Mouse (Mus musculus): Measurements from ENCODE around the gene Ldb2.

Ldb2 gene

GRCm38 (mm10) chr5:44714508-44714907, 85.0 kb downstream of the Ldb2 start:
- no peak for DNase-seq

DNA sequence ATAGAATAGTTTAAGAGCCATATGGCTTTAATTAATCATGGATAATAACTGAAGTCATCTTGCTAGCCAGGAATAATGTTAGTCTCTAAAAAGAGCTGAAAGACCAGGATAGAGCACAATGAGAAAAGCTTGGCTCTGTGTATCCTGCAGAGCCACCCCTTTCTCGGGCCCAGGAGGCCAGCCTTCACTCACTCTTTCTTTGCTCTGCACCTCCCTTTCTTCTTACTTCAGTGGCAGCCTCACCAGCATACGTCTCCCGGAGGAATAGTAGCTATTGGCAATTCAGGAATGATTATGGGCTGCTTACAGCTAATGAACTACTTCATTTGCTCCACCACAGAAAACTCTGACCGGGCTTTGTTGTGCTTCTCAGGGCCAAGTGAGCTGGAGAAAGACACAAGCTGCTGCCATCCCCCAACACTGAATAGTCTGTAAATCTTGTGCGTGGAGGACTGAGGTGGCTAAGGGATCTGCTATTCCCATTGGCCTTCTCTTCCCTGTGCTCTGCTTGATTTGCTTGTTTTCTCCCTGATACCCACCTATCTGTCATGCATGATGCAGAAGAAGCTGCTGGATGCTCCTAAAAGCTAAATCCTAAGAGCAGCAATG, 86.2 kb downstream of the Ldb2 start:
- DNase-seq: no peak

GRCm38 (mm10) chr5:44711211-44711610, 88.3 kb downstream of the Ldb2 start:
- DNase-seq: no peak

DNA sequence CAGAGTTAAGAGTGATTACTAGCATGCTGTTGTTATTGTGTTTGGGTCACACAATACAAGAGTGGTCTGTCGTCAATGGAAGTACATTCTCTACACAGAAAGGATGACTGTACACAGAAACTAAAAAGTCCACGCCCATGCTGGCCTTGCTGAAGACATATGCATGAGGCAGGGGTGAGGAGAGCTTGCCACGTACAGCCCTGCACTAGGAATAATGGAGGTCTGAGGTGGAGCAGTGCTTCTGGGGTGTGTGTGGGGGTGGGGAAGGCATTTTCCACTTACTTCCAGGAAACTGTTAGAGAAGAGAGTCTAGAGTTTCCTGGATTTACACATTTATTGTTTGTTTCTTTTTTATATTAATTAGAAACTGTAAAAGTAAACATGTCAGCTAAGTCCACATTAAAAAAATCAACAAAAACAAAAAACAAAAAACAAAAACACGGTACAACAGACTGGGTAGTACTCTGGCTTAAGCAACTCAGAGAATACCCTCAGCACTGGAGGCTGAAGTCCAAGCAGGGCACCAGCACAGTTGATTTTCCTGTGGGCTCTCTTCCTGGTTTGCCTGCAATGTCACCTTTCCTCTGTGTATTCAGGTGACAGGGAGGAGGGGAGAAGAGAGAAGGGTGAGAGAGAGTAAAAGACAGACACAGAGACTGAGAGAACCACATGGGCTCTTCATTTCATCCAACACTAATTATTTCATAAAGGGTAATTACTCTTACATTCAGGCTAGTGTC, 89.2 kb downstream of the Ldb2 start:
- DNase-seq: no peak

- no peak for DNase-seq
Measured at GRCm38 (mm10) chr5:44709276-44709675, 90.2 kb downstream of the Ldb2 start.

- DNase-seq: no peak
Measured at GRCm38 (mm10) chr5:44707946-44708345, 91.5 kb downstream of the Ldb2 start.

DNA sequence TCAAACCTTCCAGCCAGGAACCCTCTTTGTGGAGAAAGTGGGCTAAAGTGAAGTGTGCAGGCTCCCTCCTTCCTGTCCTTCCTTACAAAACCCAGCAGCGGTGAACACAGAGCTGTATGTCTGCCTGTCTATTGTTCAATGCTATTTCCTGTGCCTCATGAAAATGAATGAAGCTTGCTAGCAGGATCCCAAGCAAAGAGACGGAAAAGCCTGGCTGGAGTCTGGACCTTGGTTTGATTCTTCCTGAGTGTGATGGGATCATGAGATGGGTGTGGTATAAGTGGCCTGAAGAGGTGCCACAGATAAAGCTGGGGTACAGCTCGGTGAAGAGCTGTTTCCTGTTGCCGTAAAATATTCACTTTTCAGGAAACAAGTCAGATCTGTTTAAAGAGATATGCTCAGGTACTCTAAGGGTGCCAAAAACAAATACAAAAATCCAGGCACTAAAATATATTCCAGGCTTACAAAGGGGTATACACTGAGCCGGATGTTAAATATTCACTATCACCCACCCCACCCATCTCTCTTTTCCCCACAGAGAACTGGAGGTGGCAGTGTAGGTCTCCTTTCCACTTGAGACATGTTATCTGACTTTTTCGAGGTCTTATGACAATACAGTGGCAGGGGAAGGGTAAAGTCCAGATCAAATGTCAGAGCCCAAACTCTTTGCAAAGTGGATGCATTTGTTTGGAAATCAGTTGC, 92.3 kb downstream of the Ldb2 start:
- DNase-seq: no peak

GRCm38 (mm10) chr5:44697993-44698392, 101.5 kb downstream of the Ldb2 start:
- DNase-seq: peak; percentile 34

- peak; percentile 20 for DNase-seq
Measured at GRCm38 (mm10) chr5:44696548-44696947, 102.9 kb downstream of the Ldb2 start.

DNA sequence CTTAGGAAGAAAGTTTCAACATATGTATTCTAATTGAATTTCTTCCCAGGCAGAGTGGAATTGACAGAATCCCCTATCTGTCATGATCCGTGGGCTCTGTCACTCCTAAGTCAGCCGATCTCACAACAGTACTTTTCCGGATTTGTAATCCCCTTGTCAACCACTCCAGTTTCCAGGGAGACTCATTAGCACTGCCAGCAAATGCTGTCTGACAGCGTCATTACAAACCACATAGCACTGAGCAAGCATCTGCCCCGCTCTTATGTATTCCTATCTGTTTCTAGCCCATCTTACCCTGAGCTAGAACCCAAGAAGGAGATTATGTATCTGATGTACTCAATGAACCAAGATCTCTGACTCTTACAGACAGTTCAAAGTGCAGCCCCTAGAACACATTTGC, 105.8 kb downstream of the Ldb2 start:
- DNase-seq: no peak

- DNase-seq: no peak
Measured at GRCm38 (mm10) chr5:44686344-44686743, 113.1 kb downstream of the Ldb2 start.

DNA sequence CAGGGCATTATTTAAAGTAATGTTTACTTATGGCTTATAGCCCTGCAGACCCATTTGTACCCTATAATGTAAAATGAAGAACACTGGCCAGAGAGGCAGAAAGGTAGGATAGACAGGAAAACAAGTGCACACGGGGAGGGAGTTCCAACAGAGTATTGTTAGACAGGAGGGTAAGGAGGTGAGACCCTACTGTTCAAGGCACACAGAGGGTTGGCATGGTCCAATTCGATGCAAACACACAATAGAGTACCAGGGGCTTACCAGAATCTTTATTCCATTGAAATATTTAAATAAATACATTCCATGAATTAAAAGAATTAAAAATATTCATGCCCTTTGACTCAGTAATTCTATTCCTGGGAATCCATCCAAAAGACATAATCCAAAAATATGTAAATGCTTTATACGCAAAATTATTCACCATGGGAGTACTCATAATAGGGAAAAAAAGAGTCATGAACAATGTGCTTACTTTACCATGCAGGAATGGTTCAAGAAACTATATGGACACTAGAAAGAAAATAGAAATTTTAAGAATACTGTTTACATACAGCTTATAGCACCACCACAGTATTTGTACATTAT, 118.3 kb downstream of the Ldb2 start:
- no peak for DNase-seq

DNA sequence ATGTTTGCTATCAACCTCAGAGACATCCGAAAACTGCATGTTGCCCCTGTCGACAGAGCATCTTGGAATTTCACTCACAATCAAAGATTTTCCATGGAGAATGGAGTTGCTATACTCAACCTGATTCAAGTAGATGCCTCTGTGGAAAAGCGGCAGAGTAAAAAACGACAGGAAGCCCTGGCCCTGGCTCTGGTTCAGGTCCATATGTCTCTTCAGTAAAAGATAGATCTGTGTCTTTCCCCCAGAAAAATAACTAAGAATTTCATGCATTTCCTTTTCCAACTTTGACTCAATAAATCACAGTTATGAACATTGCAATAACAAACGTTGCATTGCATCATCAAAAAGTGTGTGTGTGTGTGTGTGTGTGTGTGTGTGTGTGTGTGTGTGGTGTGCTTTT, 121.7 kb downstream of the Ldb2 start:
- no peak for DNase-seq

GRCm38 (mm10) chr5:44676145-44676754, 123.2 kb downstream of the Ldb2 start:
- DNase-seq: no peak

DNA sequence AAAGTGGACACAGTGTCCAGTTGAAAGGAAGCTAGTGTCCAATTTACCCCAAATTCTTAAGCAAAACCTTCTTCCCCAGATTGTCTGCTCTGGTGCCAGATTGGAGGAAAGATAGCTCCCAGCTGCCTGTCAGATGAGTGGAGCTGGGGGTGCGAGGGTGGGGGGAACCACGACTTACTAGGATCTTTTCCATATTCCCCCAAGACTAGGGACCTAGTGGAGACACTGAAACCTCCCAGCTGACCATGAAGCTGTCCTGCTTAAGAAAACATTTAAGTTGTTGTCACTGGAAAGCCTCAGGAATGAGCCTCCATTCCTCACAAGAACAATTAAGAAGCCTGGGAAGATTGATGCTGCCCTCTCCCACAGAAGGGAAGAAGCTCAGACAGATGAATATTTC, 129.1 kb downstream of the Ldb2 start:
- DNase-seq: no peak

GRCm38 (mm10) chr5:44667907-44668306, 131.6 kb downstream of the Ldb2 start:
- no peak for DNase-seq

- no peak for DNase-seq
Measured at GRCm38 (mm10) chr5:44667383-44667782, 132.1 kb downstream of the Ldb2 start.

DNA sequence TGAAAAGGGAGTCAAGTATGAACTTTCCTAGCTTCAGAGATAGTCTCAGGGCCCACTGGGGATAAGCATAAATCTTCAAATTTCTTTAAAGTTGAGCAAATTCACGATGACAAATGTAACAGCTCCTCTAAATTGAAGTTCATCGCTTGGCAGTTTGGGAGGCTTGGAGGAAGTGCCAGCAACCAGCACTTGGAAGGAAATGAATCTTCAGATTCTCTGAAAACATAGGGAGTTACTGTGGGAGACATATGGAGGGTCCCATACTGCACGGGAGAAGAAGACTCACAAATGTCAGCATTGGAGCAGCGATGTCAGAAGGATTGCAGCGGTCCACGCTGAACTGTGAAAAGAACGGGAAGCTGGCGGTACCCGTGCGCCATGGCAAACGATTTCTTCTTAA, 139.8 kb downstream of the Ldb2 start:
- DNase-seq: peak; percentile 19

- no peak for DNase-seq
Measured at GRCm38 (mm10) chr5:44656707-44657106, 142.8 kb downstream of the Ldb2 start.

DNA sequence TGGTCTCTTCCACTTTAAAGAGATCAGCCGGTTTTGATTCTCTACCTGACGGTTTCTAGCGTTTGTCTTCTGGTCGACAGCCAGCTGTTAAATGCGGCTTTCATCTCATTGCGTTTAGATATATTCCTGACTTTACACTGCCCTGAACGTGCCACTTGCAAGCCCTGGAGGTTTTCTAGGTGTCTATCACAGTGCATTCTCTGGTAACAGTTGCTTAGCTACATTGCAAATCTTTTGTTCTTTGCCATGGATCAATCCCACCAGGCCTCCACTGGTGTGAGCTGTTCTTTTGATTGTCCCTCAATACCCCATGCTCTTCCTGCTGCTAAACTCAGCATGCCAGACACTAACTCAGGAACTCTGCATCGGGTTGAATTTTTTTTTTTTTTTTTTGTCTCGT, 145.1 kb downstream of the Ldb2 start:
- no peak for DNase-seq

- DNase-seq: no peak
Measured at GRCm38 (mm10) chr5:44646842-44647190, 152.7 kb downstream of the Ldb2 start.

GRCm38 (mm10) chr5:44645952-44646841, 153.3 kb downstream of the Ldb2 start:
- DNase-seq: no peak

All from right cerebral cortex, postnatal 4 days (tissue).